Mouse (Mus musculus) heart, adult 9 months (tissue): ENCODE measurements around the gene E030030I06Rik.
"Not testable (repeated sequence)": the region's sequence is repeated elsewhere in the genome, so short reads cannot be mapped to it uniquely, and the experiment has no call there.

ENCODE experiments used
- DNase-seq, 2 experiments: peaks; one replicate each; pipeline ENCODE4 v3.0.0; 2022; ENCODE audit warnings: low spot score in 2 of 2

Gene E030030I06Rik

GRCm38 (mm10) chr10:22151863-22152640, 3.0 kb upstream of the E030030I06Rik start:
- not testable (repeated sequence) for DNase-seq

DNA sequence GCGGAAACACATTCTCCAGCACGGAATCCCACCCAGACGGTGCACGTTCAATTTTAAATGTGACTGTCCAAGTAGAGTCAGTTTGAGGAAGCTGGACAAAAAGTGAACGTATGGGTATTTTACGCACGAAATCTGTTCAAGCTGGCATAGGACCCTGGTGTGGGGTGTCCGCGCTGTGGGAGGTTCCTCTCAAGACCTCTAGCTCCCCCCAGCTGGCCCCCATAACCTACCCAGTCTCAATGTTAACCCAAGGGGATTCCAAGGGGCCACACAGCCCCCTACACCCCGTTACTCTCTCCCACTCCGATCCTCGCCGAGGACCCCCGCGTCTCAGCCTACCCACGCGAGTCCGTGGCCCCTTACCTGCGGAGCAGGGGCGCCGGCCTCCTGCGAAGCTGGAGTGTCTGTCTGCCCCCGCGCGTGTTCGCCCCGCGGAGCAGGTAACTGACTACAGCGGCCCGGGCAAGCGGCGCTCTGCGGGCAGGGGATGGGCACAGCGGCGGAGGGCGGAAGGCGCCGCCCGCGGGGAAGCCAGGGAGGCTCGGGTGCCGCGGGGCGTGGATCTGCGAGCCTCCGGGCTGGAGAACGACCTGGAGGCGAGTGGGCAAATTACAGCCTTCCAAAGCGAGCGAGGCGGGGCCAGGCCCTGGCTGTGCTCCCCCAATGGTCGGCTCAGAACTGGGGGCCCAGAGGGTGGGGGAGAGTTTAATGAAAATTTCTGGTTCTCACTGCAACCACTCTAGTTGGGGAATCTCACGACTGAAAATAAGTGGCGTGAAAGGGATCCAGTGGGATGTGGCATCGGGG, 2.2 kb upstream of the E030030I06Rik start:
- DNase-seq: not testable (repeated sequence)

DNA sequence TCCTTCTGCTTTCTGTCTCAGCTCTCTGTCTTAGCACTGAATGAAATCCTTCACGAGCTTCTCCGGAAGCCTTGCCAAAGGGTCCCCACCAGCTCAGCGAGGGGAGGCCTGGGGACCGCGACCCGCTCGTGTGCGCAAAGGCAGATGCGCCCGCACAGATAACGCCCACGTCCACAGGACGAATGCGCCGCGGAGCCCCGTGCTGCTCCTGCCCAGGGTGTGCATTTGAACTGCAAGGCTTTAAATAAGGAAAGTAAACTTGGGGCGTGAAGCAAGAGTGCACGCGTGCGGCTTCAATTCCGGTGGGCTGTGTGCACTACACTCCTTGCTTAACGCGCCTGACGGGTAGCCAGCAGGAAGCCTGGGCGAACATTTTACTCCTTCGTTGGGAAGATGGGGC, 1.5 kb upstream of the E030030I06Rik start:
- no peak for DNase-seq

DNA sequence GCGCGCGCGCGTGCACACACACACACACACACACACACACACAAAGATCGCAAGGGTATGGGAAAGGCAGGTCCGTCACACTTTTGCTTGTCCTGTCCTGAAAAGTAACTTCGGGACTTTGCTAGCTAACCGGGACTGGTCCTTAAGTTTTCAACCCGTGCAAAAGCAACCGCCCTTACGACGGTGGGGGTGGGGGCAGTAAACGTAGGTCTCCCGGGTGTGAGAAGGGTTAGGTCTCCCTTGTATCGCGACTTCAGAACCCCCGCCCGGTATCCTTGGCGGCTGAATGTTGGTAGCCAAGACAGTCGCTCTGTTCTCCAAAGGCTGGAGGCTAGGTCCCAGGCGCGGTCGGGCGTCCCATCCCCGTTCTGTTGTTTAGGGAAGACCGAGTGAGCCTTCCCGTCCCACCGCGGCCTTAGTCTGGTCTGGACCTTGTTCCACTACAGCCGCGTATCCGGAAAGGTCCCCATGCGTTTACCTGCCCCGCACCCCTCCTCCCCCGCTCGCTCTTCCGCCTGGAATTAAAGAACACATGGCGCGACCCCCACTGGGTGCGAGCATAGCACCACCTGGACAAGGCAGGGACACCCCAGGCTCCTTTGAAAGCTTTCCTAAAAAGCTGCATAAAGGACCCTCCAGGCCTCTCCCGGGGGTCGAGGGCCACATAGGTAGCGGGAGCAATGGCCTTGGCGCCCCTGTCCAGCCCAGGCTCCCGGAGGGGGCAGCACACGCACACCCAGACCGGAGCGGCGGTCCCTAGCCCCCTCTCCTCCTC, 808 bp upstream of the E030030I06Rik start:
- DNase-seq: no peak

DNA sequence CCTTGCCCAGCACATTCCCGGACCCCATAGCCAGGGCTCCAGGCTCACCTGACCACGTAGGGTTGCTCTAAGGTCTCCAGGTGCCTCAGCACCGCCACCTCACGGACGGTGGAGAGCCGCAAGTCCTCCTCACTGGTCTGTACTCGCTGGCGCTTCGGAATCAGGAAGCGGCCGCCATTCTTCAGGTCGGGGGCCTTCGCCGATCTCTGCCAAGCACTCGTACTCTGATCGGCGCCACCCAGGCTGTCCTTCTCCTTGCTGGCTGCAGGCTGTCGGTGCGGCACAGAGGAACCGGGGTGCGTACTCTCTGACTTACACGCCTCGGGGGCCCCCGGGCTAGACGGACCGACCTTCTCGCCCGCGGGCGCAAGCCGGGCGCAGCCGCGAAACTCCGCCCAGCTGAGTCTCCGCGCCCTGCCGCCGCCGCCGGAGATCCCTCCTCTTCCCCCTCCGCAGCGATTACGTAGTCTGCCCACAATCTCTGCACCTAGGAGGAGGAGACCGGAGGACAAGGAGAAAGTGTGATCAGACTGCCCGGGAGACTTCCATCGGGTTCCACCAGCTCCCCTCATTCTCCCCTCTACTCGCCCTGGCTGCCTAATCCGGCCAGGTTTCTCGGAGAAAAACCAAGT, 513 bp downstream of the E030030I06Rik start:
- peak; percentile 74 to 79 for DNase-seq

DNA sequence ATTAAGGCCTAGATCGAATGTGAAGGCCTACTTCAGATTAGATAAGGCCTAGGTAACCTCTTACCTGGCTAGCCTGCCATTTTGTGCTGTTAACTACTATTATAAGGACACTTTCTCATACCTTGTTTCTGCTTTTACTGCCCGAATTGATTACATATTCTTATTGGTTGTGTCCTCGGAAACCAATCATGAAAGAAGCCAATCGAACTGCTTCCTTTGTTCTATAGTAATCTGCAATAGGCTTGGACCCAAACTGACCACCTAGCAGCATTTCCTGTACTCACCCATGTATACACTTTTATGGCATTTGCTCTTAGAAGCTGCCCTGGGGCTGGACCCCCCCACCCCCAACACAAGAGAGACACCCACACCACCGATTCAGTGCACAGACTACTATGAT, 6.1 kb downstream of the E030030I06Rik start:
- DNase-seq: no peak

GRCm38 (mm10) chr10:22142194-22142593, 6.9 kb downstream of the E030030I06Rik start:
- DNase-seq: peak; percentile 24 to 36

- peak; percentile 49 to 71 for DNase-seq
Observed at GRCm38 (mm10) chr10:22140665-22141280, 8.3 kb downstream of the E030030I06Rik start.

- DNase-seq: no peak
Observed at GRCm38 (mm10) chr10:22074531-22074930, 74.5 kb downstream of the E030030I06Rik start.

DNA sequence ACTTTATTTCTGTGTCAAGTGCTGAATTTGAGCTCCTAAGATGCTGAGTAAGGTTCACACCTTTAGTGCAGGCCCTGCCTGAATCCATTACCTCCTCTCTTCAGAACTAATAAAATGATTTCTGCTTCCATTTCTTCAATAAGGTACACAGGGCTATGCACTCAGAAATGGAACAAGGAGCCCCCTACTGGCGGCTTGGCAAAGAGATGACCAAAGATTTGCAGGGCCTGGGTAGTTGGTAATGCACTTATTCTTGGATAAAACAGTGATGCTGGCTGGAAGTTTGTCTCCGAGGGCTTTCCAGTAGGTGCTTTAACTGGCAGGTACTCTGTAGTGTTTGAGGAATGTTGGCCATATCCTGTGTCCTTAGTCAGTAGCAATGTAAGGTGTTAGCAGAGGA, 76.3 kb downstream of the E030030I06Rik start:
- DNase-seq: no peak

- no peak for DNase-seq
Observed at GRCm38 (mm10) chr10:22070576-22070975, 78.5 kb downstream of the E030030I06Rik start.

DNA sequence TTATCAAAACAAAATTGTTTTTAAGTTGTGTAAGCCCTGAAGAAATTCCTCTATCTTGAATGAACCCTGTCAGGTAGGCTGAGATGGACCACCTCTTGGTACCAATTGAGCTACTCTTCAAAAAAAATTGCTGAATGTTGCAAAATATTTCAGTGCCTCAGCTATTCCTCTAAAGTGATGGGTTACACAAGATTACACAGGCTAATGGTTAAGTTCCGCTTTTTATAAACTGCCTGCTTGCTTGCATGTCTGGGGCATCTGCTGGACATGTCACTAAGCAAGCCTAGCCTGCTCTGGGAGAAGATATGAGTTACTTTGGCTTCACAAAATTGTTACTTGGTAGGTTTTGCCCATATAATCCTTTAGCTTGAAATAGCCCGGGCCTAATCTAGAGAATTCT, 78.9 kb downstream of the E030030I06Rik start:
- no peak for DNase-seq

GRCm38 (mm10) chr10:22067979-22068378, 81.1 kb downstream of the E030030I06Rik start, which contains the start of gene 4930444G20Rik:
Gene 4930444G20Rik (minus strand): TSS chr10:22068079.
- DNase-seq: not testable (repeated sequence)
